Mouse (Mus musculus) CD4-positive naive resting alpha-beta T cell, adult 57 days (primary cell): ENCODE data around the gene Nxph4. TPM values are rescaled to one million over a fixed set of nuclear protein-coding genes. Genes with fewer than 3 reads are reported as not detected.

Experiments used
- total RNA-seq: library from RNA; stranded (reverse); gene quantifications from one replicate; pipeline ENCODE4 v1.2.4, GENCODE M21; 2023

Nxph4 gene
- not detected for total RNA-seq

GRCm38 (mm10) chr10:127534036-127534928 is at the start of gene Nxph4:
Gene Nxph4 (minus strand): TSS chr10:127534559.

GRCm38 (mm10) chr10:127522088-127522581 is 12.2 kb downstream of the Nxph4 start, which contains the start of gene Shmt2:
Gene Shmt2 (minus strand): TSS chr10:127522444.

GRCm38 (mm10) chr10:127514764-127515163 is 19.6 kb downstream of the Nxph4 start, which contains the start of gene Ndufa4l2:
Gene Ndufa4l2 (plus strand): TSS chr10:127514967.

GRCm38 (mm10) chr10:127500894-127501893 is 33.2 kb downstream of the Nxph4 start, which contains the start of gene Stac3:
Gene Stac3 (plus strand): TSS chr10:127501686.

Other genes starting within 250 kb of the Nxph4 start
- 106 TPM for gene Mbd6, start 245.5 kb downstream of the Nxph4 start, total RNA-seq
- 51.3 TPM for gene Mars, start 222.8 kb downstream of the Nxph4 start, total RNA-seq
- gene Arhgap9, start 212.6 kb downstream of the Nxph4 start, total RNA-seq = 300 TPM
- not detected for gene Gli1, start 192.6 kb downstream of the Nxph4 start, total RNA-seq
- gene Inhbe, start 180.1 kb downstream of the Nxph4 start, total RNA-seq = not detected
- not detected for gene Inhbc, start 164.1 kb downstream of the Nxph4 start, total RNA-seq
- 103 TPM for gene R3hdm2, start 154.2 kb downstream of the Nxph4 start, total RNA-seq
- 6.2 TPM for gene Stac3, start 32.9 kb downstream of the Nxph4 start, total RNA-seq
- not detected for gene Ndufa4l2, start 19.6 kb downstream of the Nxph4 start, total RNA-seq
- gene Shmt2, start 12.1 kb downstream of the Nxph4 start, total RNA-seq = 70.1 TPM
- 9.4 TPM for gene Lrp1, start 86.6 kb upstream of the Nxph4 start, total RNA-seq
- 196 TPM for gene Stat6, start 108.4 kb upstream of the Nxph4 start, total RNA-seq
- 7.1 TPM for gene Nemp1, start 132.3 kb upstream of the Nxph4 start, total RNA-seq
- 48.2 TPM for gene Nab2, start 134.0 kb upstream of the Nxph4 start, total RNA-seq
- gene Myo1a, start 170.6 kb upstream of the Nxph4 start, total RNA-seq = 0.33 TPM
- not detected for gene Tac2, start 189.9 kb upstream of the Nxph4 start, total RNA-seq
- gene Zbtb39, start 205.0 kb upstream of the Nxph4 start, total RNA-seq = 10.6 TPM
- gene Gpr182, start 217.2 kb upstream of the Nxph4 start, total RNA-seq = 0.41 TPM
- gene Rdh1, start 225.2 kb upstream of the Nxph4 start, total RNA-seq = 0.18 TPM
- not detected for gene Rdh16f1, start 225.2 kb upstream of the Nxph4 start, total RNA-seq
- gene Rdh9, start 241.8 kb upstream of the Nxph4 start, total RNA-seq = 0.80 TPM